Mouse (Mus musculus): ENCODE measurements around the gene Plekha5.
"Not testable (repeated sequence)": the region's sequence is repeated elsewhere in the genome, so short reads cannot be mapped to it uniquely, and the experiment has no call there.

The Plekha5 gene

GRCm38 (mm10) chr6:140580170-140580569 lies 156.3 kb downstream of the Plekha5 start:
- DNase-seq = no peak

- DNase-seq = no peak
These were observed 162.9 kb downstream of the Plekha5 start for GRCm38 (mm10) chr6:140586714-140587259.

- DNase-seq = no peak
These were observed 167.5 kb downstream of the Plekha5 start for GRCm38 (mm10) chr6:140591331-140591730.

- no peak for DNase-seq
These were observed 168.9 kb downstream of the Plekha5 start for GRCm38 (mm10) chr6:140592713-140593112.

- no peak for DNase-seq
These were observed 169.7 kb downstream of the Plekha5 start for GRCm38 (mm10) chr6:140593420-140594170.

GRCm38 (mm10) chr6:140595551-140595950 lies 171.7 kb downstream of the Plekha5 start:
- DNase-seq = not testable (repeated sequence)

GRCm38 (mm10) chr6:140597381-140598329 lies 173.8 kb downstream of the Plekha5 start:
- DNase-seq = no peak

GRCm38 (mm10) chr6:140598516-140598915 lies 174.7 kb downstream of the Plekha5 start:
- no peak for DNase-seq

- DNase-seq = no peak
These were observed 175.5 kb downstream of the Plekha5 start for GRCm38 (mm10) chr6:140599337-140599736.

GRCm38 (mm10) chr6:140600671-140601070 lies 176.8 kb downstream of the Plekha5 start:
- DNase-seq = not testable (repeated sequence)

- DNase-seq = no peak
These were observed 177.3 kb downstream of the Plekha5 start for GRCm38 (mm10) chr6:140601175-140601574.

- DNase-seq = no peak
These were observed 179.5 kb downstream of the Plekha5 start for GRCm38 (mm10) chr6:140603228-140603944.

- DNase-seq = not testable (repeated sequence)
These were observed 181.3 kb downstream of the Plekha5 start for GRCm38 (mm10) chr6:140605173-140605572.

GRCm38 (mm10) chr6:140605732-140606131 lies 181.9 kb downstream of the Plekha5 start:
- DNase-seq = no peak

GRCm38 (mm10) chr6:140606534-140606933 lies 182.7 kb downstream of the Plekha5 start:
- DNase-seq = no peak

GRCm38 (mm10) chr6:140608666-140609065 lies 184.8 kb downstream of the Plekha5 start:
- no peak for DNase-seq

GRCm38 (mm10) chr6:140609533-140609932 lies 185.7 kb downstream of the Plekha5 start:
- no peak for DNase-seq

GRCm38 (mm10) chr6:140610117-140610516 lies 186.3 kb downstream of the Plekha5 start:
- DNase-seq = no peak

GRCm38 (mm10) chr6:140611282-140611681 lies 187.4 kb downstream of the Plekha5 start:
- DNase-seq = no peak

- no peak for DNase-seq
These were observed 188.1 kb downstream of the Plekha5 start for GRCm38 (mm10) chr6:140611893-140612473.

GRCm38 (mm10) chr6:140613822-140614221 lies 190.0 kb downstream of the Plekha5 start:
- no peak for DNase-seq

- DNase-seq = no peak
These were observed 190.9 kb downstream of the Plekha5 start for GRCm38 (mm10) chr6:140614711-140615110.
